Comparison of ENCODE assay signal across 8 mouse cellular contexts in the genomic region with DNA sequence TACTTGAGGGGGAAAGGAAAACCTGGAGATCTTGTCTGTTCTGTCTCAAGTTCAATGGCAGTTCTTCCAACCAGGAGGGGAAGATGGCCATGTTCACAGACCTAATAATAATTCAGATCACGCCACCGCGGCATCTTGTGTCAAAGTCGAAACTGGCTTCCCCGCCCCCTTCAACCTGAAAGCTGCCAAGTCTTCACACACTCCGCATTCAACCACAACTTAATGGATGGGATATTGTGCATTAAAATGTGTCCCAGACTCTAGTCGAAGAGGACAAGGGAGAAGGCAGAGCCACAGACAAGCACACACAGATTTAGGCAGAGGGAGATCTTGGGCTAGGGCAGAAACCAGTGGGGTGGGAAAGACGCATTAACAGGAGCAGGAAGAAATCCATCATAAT.
DNase-seq lines count a peak whose midpoint lies in the region; ATAC-seq and TF ChIP-seq lines count a peak whose summit lies in the region.

No protein-coding gene starts in this region.

- intact Hi-C loops in left cerebral cortex, adult 2 months (cut with DNase I) = no loop called here

- peak overlapping the region; percentile 54 for H3K9ac ChIP-seq in intestine, postnatal 0 days (ENCODE audit: low read depth, low read length)
- no peak overlapping the region for H3K9ac ChIP-seq in liver, embryonic 14.5 days (replicated peaks)

- H3K27ac ChIP-seq in left cerebral cortex, adult 2 months = peak overlapping the region; percentile 81
- H3K27ac ChIP-seq in intestine, postnatal 0 days (ENCODE audit: low read depth, low read length) = peak overlapping the region; percentile 94
- H3K27ac ChIP-seq in liver, embryonic 14.5 days = no peak overlapping the region

- peak; percentile 22; the same call in 1 of the 2 replicates for ATAC-seq in intestine, postnatal 0 days
- no peak for ATAC-seq in liver, embryonic 14.5 days (ENCODE audit: insufficient read depth)

- H3K4me3 ChIP-seq in left cerebral cortex, adult 2 months = peak overlapping the region; percentile 4; the same call in 1 of the 2 replicates
- peak overlapping the region; percentile 51 for H3K4me3 ChIP-seq in intestine, postnatal 0 days (ENCODE audit: low read depth, low read length)
- H3K4me3 ChIP-seq in liver, embryonic 14.5 days (ENCODE audit: insufficient read depth in 1 of 2, low read depth in 2 of 2, low read length in 2 of 2) = 0 out of 4 replicates have a peak overlapping the region, but pooled peaks of 1 of the 2 experiments have one; percentile 14

- TF ChIP-seq CTCF in left cerebral cortex, adult 2 months (IDR thresholded peaks at IDR 0.05) = no peak
- 0 out of 2 replicates have a peak, but pooled peaks have one; percentile 1 for TF ChIP-seq CTCF in intestine, postnatal 0 days (IDR thresholded peaks at IDR 0.05; ENCODE audit: low read depth)
- no peak for TF ChIP-seq CTCF in liver, embryonic 14.5 days (IDR thresholded peaks at IDR 0.05; ENCODE audit: low read depth)

- no peaks in the 10 kb centered on the region for H3K36me3 ChIP-seq in intestine, postnatal 0 days (ENCODE audit: control insufficient read depth, insufficient read depth)
- no peaks in the 10 kb centered on the region for H3K36me3 ChIP-seq in liver, embryonic 14.5 days (replicated peaks; ENCODE audit: control insufficient read depth, insufficient read depth, low read depth)

- no peak for TF ChIP-seq EP300 in liver, embryonic 14.5 days (IDR thresholded peaks at IDR 0.05; ENCODE audit: low read depth)

- DNase-seq in left cerebral cortex, adult 2 months (ENCODE audit: extremely low spot score in 1 of 2, low spot score in 2 of 2) = peak in 1 of 2 experiments; percentile 38
- no peak for DNase-seq in left cerebral cortex, adult 18-20 months (ENCODE audit: low spot score in 2 of 2)
- peak; percentile 86 to 91 for DNase-seq in cerebellum, postnatal 10 days
- DNase-seq in gastrocnemius, postnatal 25 days = peak; percentile 48
- DNase-seq in liver, embryonic 14.5 days (ENCODE audit: low read depth in 3 of 3, low spot score in 3 of 3) = no peak
- peak; percentile 44 for DNase-seq in retina, embryonic 14.5 days (ENCODE audit: low spot score)
- DNase-seq in natural killer cell, adult 2 months (ENCODE audit: low spot score in 2 of 2) = no peak

- no peaks in the 10 kb centered on the region for H3K27me3 ChIP-seq in intestine, postnatal 0 days (replicated peaks; ENCODE audit: control insufficient read depth, insufficient read depth, low read length)
- H3K27me3 ChIP-seq in liver, embryonic 14.5 days (ENCODE audit: control insufficient read depth, insufficient read depth, low read length) = peaks cover 67% of the 10 kb centered on the region

- peak overlapping the region; percentile 89 for H3K4me2 ChIP-seq in intestine, postnatal 0 days (replicated peaks; ENCODE audit: low read depth)
- H3K4me2 ChIP-seq in liver, embryonic 14.5 days (ENCODE audit: low read depth) = peak overlapping the region; percentile 73

- no peaks in the 10 kb centered on the region for H3K9me3 ChIP-seq in intestine, postnatal 0 days (ENCODE audit: control insufficient read depth)
- no peaks in the 10 kb centered on the region for H3K9me3 ChIP-seq in liver, embryonic 14.5 days (ENCODE audit: control insufficient read depth, low read length)

- WGBS in intestine, postnatal 0 days = 1% methylated on average over 8 of the region's 8 CpGs
- 2% methylated on average over 8 of the region's 8 CpGs for WGBS in liver, embryonic 14.5 days (ENCODE audit: insufficient replicate concordance)

- H3K4me1 ChIP-seq in intestine, postnatal 0 days (replicated peaks; ENCODE audit: control insufficient read depth, insufficient read depth, low read length) = no peaks in the 10 kb centered on the region; the same call in 1 of the 2 replicates
- peaks cover 0 to 9% of the 10 kb centered on the region in 2 experiments; a peak in 2 of 4 replicates for H3K4me1 ChIP-seq in liver, embryonic 14.5 days (replicated peaks; ENCODE audit: control insufficient read depth in 2 of 2, insufficient read depth in 2 of 2, low read length in 1 of 2)

Comparison
In these comparisons a context has a peak if more than half of its experiments do, and no peak if none do; other contexts are left out.
1. DNase-seq: peak in cerebellum, postnatal 10 days (2 of 2), gastrocnemius, postnatal 25 days (single experiment) and retina, embryonic 14.5 days (single experiment); none in left cerebral cortex, adult 18-20 months (0 of 2), liver, embryonic 14.5 days (0 of 3) and natural killer cell, adult 2 months (0 of 2).